Mouse (Mus musculus) midbrain, embryonic 10.5 days (tissue): ENCODE measurements around the gene Net1. TPM values are rescaled to one million over a fixed set of nuclear protein-coding genes. Genes with fewer than 3 reads are reported as not detected.
A peak's percentile ranks its signal among the peaks of the same experiment; 100 is the strongest.

Experiments used
- DNase-seq: peaks from one replicate; pipeline ENCODE4 v3.0.0-alpha.2; 2017; ENCODE audit warnings: low spot score
- H3K27ac ChIP-seq: fragments of 300-500 bp; sonication (generic); replicated peaks from 2 replicates; pipeline ENCODE4 v1.5.1; 2016; ENCODE audit warnings: mild to moderate bottlenecking
- H3K27me3 ChIP-seq: fragments of 300-500 bp; sonication (generic); 2 replicates; pipeline ENCODE4 v1.6.1; 2016; ENCODE audit warnings: low read depth, mild to moderate bottlenecking; ENCODE audit not compliant: poor library complexity, severe bottlenecking
- H3K36me3 ChIP-seq: fragments of 300-500 bp; sonication (generic); 2 replicates; pipeline ENCODE4 v1.6.1; 2016; ENCODE audit warnings: mild to moderate bottlenecking, moderate library complexity
- H3K4me1 ChIP-seq: fragments of 300-500 bp; sonication (generic); 2 replicates; pipeline ENCODE4 v1.6.1; 2016
- H3K4me3 ChIP-seq: fragments of 300-500 bp; sonication (generic); 2 replicates; pipeline ENCODE4 v1.5.1; 2016; ENCODE audit warnings: mild to moderate bottlenecking, moderate library complexity
- H3K9me3 ChIP-seq: fragments of 300-500 bp; sonication (generic); replicated peaks from 2 replicates; pipeline ENCODE4 v1.6.1; 2016; ENCODE audit warnings: mild to moderate bottlenecking
- WGBS: fragments of 180-500 bp; shearing (Covaris S2); methylation state at CpG from one replicate; pipeline ENCODE4 v1.1.7; 2016; 5-methylcytosine and 5-hydroxymethylcytosine counted together
- polyA plus RNA-seq: library from polyadenylated mRNA; unstranded; fragments of >200 nt; fragmentation: Nextera tagmentation; extraction: Ambion mirVana; gene quantifications from 2 replicates; pipeline ENCODE4 v1.2.1, GENCODE M21; 2016

Net1 gene
- 42.9 and 45.7 TPM in 2 replicates for polyA plus RNA-seq

- H3K27ac ChIP-seq = peak within 1 kb of the TSS; percentile 94
- H3K4me1 ChIP-seq = peaks cover 10% of the 10 kb centered on the region
- WGBS = under 1% methylated on average over 52 of the region's 52 CpGs
Measured at GRCm38 (mm10) chr13:3917571-3918311, at the start of gene Net1, which contains the start of gene Tubal3. Net1 (minus strand) TSS chr13:3918220. Tubal3 (plus strand) TSS chr13:3918274.

GRCm38 (mm10) chr13:3951198-3951914, 33.3 kb upstream of the Net1 start:
- Histone ChIP-seq H3K9me3 (0 out of 2 replicates have a peak, but pooled peaks cover 11% of the 10 kb centered on the region), H3K27ac (no peak overlapping the region), H3K36me3 (no peaks in the 10 kb centered on the region), H3K4me3 (no peak overlapping the region), H3K27me3 (no peaks in the 10 kb centered on the region), H3K4me1 (no peaks in the 10 kb centered on the region)
- 80% methylated on average over 6 of the region's 6 CpGs for WGBS
- no peak for DNase-seq

More at GRCm38 (mm10) chr13:3917571-3918311, at the start of gene Net1, which contains the start of gene Tubal3:
- peaks cover 33% of the 10 kb centered on the region for H3K36me3 ChIP-seq
- H3K27me3 ChIP-seq = no peaks in the 10 kb centered on the region
- peak within 1 kb of the TSS; percentile 87 for H3K4me3 ChIP-seq
- peak; percentile 92 for DNase-seq
- H3K9me3 ChIP-seq = peaks cover 14% of the 10 kb centered on the region

- no peaks in the 10 kb centered on the region for H3K4me1 ChIP-seq
- no peaks in the 10 kb centered on the region for H3K36me3 ChIP-seq
- 0 out of 2 replicates have a peak, but pooled peaks cover 11% of the 10 kb centered on the region for H3K9me3 ChIP-seq
- DNase-seq = no peak
- H3K27ac ChIP-seq = no peak overlapping the region
- no peaks in the 10 kb centered on the region for H3K27me3 ChIP-seq
- H3K4me3 ChIP-seq = no peak overlapping the region
- WGBS = 91% methylated on average over 4 of the region's 4 CpGs
Measured at GRCm38 (mm10) chr13:3949477-3949876, 31.5 kb upstream of the Net1 start.

- H3K9me3 ChIP-seq = 0 out of 2 replicates have a peak, but pooled peaks cover 11% of the 10 kb centered on the region
- no peak overlapping the region for H3K27ac ChIP-seq
- no peak for DNase-seq
- H3K4me1 ChIP-seq = no peaks in the 10 kb centered on the region
- WGBS = 92% methylated on average over 4 of the region's 4 CpGs
- no peaks in the 10 kb centered on the region for H3K27me3 ChIP-seq
- no peak overlapping the region for H3K4me3 ChIP-seq
- H3K36me3 ChIP-seq = no peaks in the 10 kb centered on the region
Measured at GRCm38 (mm10) chr13:3947267-3947666, 29.2 kb upstream of the Net1 start.

GRCm38 (mm10) chr13:3945249-3945648, 27.2 kb upstream of the Net1 start, which contains the start of gene Ucn3:
Ucn3 (minus strand) TSS chr13:3945349.
- Histone ChIP-seq H3K27ac (no peak within 1 kb of the TSS), H3K4me3 (no peak within 1 kb of the TSS), H3K36me3 (no peaks in the 10 kb centered on the region), H3K4me1 (no peaks in the 10 kb centered on the region), H3K9me3 (no peaks in the 10 kb centered on the region), H3K27me3 (no peaks in the 10 kb centered on the region)
- 75% methylated on average over 2 of the region's 2 CpGs for WGBS
- no peak for DNase-seq

GRCm38 (mm10) chr13:3944699-3945098, 26.7 kb upstream of the Net1 start:
- no peak for DNase-seq

GRCm38 (mm10) chr13:3926046-3926445, 8.0 kb upstream of the Net1 start:
- Histone ChIP-seq H3K4me3 (no peak overlapping the region), H3K36me3 (no peaks in the 10 kb centered on the region), H3K27me3 (no peaks in the 10 kb centered on the region), H3K27ac (no peak overlapping the region), H3K4me1 (no peaks in the 10 kb centered on the region), H3K9me3 (no peaks in the 10 kb centered on the region)
- no peak for DNase-seq
- 87% methylated on average over 6 of the region's 6 CpGs for WGBS

More at GRCm38 (mm10) chr13:3944699-3945098, 26.7 kb upstream of the Net1 start:
- Histone ChIP-seq H3K9me3 (no peaks in the 10 kb centered on the region), H3K27me3 (no peaks in the 10 kb centered on the region), H3K27ac (no peak overlapping the region), H3K4me3 (no peak overlapping the region), H3K4me1 (no peaks in the 10 kb centered on the region), H3K36me3 (no peaks in the 10 kb centered on the region)
- WGBS = 82% methylated on average over 7 of the region's 7 CpGs

- Histone ChIP-seq H3K27me3 (no peaks in the 10 kb centered on the region), H3K9me3 (no peaks in the 10 kb centered on the region), H3K27ac (no peak overlapping the region), H3K4me1 (no peaks in the 10 kb centered on the region), H3K36me3 (no peaks in the 10 kb centered on the region), H3K4me3 (no peak overlapping the region)
- DNase-seq = no peak
- 88% methylated on average over 6 of the region's 6 CpGs for WGBS
Measured at GRCm38 (mm10) chr13:3925632-3926031, 7.6 kb upstream of the Net1 start.

GRCm38 (mm10) chr13:3924483-3924882, 6.5 kb upstream of the Net1 start:
- DNase-seq = no peak
- Histone ChIP-seq H3K4me1 (no peaks in the 10 kb centered on the region), H3K4me3 (no peak overlapping the region), H3K36me3 (no peaks in the 10 kb centered on the region), H3K27me3 (no peaks in the 10 kb centered on the region), H3K27ac (no peak overlapping the region), H3K9me3 (no peaks in the 10 kb centered on the region)
- WGBS = 90% methylated on average over 5 of the region's 5 CpGs

- DNase-seq = no peak
- WGBS = 90% methylated on average over 4 of the region's 4 CpGs
- H3K4me3 ChIP-seq = no peak overlapping the region
- H3K27ac ChIP-seq = no peak overlapping the region
- peaks cover 14% of the 10 kb centered on the region for H3K9me3 ChIP-seq
- H3K27me3 ChIP-seq = no peaks in the 10 kb centered on the region
- H3K36me3 ChIP-seq = peaks cover 68% of the 10 kb centered on the region
- peaks cover 10% of the 10 kb centered on the region for H3K4me1 ChIP-seq
Measured at GRCm38 (mm10) chr13:3913504-3913903, 4.5 kb downstream of the Net1 start.

GRCm38 (mm10) chr13:3910356-3910755, 7.7 kb downstream of the Net1 start:
- Histone ChIP-seq H3K4me3 (no peak overlapping the region), H3K9me3 (peaks cover 6% of the 10 kb centered on the region), H3K4me1 (no peaks in the 10 kb centered on the region), H3K27ac (no peak overlapping the region), H3K27me3 (no peaks in the 10 kb centered on the region), H3K36me3 (peaks cover 79% of the 10 kb centered on the region)
- 91% methylated on average over 5 of the region's 5 CpGs for WGBS
- no peak for DNase-seq

GRCm38 (mm10) chr13:3908262-3908661, 9.8 kb downstream of the Net1 start:
- 91% methylated on average over 4 of the region's 4 CpGs for whole genome bisulfite sequencing
- no peak for DNase-seq
- Histone ChIP-seq H3K9me3 (no peaks in the 10 kb centered on the region), H3K4me3 (no peak overlapping the region), H3K27me3 (no peaks in the 10 kb centered on the region), H3K27ac (no peak overlapping the region), H3K36me3 (peaks cover 71% of the 10 kb centered on the region), H3K4me1 (no peaks in the 10 kb centered on the region)
